Mouse (Mus musculus) cortical plate, adult 2 months (tissue): ENCODE data around the gene Olfr850.

Experiments used
- CTCF ChIP-seq: fragments of 200-500 bp; IDR thresholded peaks from 2 replicates; pipeline ENCODE4 v1.5.1; 2011; ENCODE audit warnings: mild to moderate bottlenecking, control low read depth, low read length; ENCODE audit not compliant: insufficient read depth; ENCODE audit errors: extremely low read depth
- POLR2A ChIP-seq: fragments of 200-500 bp; IDR thresholded peaks from 2 replicates; pipeline ENCODE4 v1.6.1; 2011; ENCODE audit warnings: mild to moderate bottlenecking, low read length, control low read depth; ENCODE audit not compliant: insufficient read depth; ENCODE audit errors: extremely low read depth

DNA sequence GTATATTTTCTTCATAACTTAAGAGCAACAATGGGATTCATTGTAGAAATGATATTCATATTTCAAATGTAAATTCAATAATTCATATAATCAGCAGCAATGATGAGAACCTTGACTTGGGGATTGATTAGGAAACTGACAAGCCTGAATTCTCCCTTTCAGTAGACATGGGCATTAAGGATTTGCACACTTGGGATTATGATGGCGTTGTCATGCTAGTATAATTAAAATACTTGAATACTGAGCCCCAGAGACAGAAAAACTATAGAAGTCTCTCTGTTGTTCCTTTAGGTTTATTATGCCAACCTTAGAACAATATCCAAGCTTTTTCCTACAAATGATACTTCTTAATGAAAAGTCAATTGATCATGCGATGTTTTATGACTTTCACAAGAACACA is 38.1 kb downstream of the Olfr850 start, which contains the start of gene Olfr849:
- TF ChIP-seq CTCF: no peak
- TF ChIP-seq POLR2A: no peak
